Mouse (Mus musculus) adrenal gland, adult 8-10 months (tissue): ENCODE measurements at regions not wholly inside any gene's neighbourhood (a gene's known extent, or its start where the extent isn't known, plus 50 kb on each side); places are given as distances from the start of the nearest gene placed in this dataset.

Experiments
- DNase-seq: peaks from one replicate; pipeline ENCODE4 v3.0.0; 2022

GRCm38 (mm10) chr13:84023021-84023420 is 199.1 kb upstream of the Tmem161b start:
- no peak for DNase-seq

DNA sequence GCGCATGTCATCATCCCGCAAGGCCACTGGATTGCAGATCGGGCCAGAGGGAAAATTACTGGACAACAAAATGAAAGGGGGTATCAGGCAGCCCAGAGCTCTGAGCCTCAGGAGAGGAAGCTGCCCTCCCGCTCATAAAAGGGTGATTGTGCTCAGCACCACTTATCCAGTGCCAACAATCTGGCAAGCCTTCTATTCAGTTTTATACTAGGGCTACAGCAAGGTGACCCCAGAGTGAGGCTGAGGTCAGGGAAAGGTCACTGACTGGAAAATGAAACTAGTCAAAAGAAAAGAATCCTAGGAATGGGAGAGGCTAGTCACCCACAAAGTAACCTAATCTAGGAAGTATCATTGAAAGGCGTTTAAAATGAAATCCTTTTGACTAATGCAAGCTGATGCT is 198.5 kb upstream of the Tmem161b start:
- no peak for DNase-seq

DNA sequence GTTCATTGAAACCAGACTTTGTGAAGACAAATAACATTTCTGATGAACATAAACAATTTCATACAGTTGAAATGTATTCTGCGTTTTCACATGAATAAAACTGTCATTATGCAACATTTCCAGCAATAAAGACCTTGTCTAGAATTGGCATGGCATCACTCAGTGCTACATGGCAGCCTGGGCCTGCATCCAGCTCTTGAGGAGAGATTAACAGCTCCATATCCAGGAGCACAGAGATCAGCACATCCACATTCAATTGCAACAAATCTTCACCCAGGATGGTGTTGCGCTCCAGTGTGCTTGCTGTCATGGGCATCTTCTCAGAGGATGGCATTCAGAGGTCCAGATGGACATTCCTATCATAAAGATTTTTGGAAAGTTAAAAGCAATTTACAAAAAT is 196.7 kb upstream of the Tmem161b start:
- no peak for DNase-seq

GRCm38 (mm10) chr13:84047736-84048135 is 174.4 kb upstream of the Tmem161b start:
- DNase-seq, result no peak

- no peak for DNase-seq
Measured at GRCm38 (mm10) chr13:84052221-84052620, 169.9 kb upstream of the Tmem161b start.

DNA sequence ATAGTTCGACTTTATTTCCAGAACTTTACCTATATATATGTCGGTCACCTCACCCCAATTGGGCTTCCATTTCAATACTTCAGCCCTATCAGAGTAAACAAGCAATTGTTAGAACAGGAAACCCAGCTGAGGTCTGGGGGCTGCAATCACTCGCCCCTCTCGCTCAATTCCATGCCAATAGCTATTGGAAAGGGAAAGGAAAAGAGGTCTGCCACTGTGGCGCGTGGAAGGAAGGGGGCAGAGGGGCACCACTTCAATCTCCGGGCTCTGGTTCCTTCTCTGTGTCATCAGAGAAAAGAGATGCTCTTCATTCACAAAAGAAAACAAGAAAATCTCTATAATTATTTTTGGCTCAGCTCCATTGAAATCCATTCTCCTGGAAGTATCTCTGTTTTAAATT is 167.1 kb upstream of the Tmem161b start:
- DNase-seq, result no peak

DNA sequence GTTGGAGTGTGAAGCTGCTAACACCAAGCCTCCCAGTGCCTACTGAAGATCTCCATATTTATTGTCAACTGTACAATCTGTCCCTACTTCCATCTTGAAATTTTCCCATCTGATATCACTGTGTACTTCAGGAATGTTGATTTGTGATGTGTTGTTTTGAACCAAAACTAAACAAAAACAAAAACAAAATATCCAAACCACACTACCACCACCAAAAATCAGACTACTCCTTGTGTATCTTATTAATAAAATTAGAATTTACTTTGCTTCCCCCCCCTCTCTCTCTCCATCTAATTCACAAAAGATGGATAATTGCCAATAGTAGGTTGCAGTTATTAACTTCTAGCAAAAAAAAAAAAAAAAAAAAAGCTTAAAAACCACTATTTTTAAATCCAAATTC is 166.5 kb upstream of the Tmem161b start:
- DNase-seq, result no peak

DNA sequence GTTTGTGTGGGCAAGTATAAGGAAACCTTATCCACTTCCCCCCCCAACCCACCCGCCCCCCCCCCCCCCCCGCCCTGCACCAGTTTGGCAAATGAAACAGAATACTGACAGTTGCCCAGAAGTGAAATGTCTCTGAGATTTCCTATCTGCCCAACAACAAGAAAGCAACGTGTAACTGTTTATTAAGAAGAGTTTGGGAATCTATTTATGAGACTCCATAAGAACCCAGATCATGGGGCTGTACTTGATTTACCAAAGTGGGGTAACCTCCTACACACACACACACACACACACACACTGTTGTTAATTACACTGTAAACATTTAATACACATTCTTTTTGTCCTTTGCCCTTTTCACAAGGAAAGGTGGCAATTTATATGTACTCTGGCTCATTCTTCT is 165.6 kb upstream of the Tmem161b start:
- DNase-seq, result no peak

- no peak for DNase-seq
Measured at GRCm38 (mm10) chr13:84056998-84057397, 165.1 kb upstream of the Tmem161b start.

GRCm38 (mm10) chr13:84057456-84057855 is 164.6 kb upstream of the Tmem161b start:
- DNase-seq, result no peak

GRCm38 (mm10) chr13:84058251-84058650 is 163.8 kb upstream of the Tmem161b start:
- DNase-seq, result no peak

DNA sequence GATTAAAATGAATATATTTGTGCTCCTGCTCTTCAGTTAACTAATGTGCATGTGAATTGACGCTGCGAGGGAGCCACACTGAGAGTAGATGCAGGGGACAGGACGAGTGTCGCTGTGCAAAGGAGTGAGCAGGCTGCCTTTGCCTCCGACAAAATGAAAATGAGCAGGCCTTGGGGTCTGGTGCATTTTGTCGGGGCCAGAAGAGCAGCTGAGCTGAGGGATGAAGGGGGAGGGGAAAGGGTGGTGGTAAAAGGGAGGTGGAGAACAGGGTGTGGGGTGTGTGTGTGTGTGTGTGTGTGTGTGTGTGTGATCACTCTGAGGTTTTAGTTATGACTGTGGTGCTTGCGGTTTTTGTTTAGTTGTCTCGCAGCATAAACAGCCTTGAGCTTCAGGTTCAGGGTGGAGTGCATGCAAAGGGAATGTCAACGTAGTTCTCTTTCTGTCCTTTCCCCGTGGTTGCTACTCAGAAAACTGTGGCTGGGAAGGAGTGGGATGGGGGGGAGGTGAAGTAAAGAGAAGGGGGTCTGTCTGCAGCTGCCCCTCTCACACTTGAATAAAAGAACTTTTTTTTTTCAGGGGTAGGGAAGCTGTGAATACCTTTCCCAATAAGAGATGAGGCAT is 163.0 kb upstream of the Tmem161b start:
- no peak for DNase-seq

DNA sequence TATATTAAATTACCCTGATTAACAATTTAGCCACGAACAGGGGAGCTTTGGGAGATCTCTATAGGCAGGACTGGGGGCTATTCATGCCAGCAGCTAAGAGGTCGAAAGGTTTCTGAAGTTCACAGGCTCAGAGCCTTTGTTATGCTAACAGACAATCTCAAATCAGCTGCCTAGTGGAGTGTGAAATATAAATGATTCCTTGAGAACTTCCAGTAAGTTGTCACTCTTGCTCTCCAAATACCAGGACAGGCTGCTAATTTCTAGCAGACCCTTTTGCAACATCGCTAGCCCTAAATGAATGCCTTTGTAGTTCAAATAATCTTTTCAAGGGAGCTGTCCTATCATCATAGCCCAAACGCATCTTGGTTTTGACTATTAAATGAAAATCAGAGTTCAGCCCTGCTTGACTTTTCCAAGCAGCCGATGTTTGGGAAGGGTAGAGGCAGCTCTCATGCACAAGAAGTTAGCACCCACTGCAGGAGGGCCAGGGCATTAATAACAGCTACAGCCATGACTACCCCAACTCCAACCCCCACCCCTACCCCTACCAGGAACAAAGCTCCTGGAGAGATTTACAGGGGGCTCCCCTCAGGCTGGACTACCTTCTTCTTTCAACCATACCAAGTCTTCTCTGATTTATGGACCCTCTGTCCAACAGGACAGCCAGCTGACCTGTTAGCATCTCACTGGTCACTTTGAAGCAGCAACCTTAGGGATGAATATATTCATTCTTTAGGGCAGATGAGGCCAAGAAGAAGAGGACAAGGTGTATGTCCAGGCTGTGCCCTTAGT is 162.2 kb upstream of the Tmem161b start:
- DNase-seq, result no peak

DNA sequence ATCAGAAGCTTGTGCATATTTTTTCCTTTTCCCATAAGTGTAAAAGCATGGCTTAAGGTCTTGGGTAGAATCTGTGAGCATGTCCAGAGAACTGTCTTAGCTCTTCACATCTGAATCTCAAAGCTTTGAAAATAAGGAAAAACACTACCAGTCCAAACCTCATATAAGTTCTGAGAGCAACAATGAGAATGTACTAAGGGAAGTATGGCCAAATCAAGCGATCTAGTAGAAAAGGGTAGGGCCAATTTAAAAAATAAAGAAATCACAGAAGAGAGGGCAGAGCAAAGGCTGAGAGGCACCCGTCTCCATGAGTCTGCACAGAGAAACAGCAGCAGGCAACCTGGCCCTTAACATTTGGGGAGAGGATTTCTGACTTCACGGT is 161.7 kb upstream of the Tmem161b start:
- DNase-seq, result no peak

DNA sequence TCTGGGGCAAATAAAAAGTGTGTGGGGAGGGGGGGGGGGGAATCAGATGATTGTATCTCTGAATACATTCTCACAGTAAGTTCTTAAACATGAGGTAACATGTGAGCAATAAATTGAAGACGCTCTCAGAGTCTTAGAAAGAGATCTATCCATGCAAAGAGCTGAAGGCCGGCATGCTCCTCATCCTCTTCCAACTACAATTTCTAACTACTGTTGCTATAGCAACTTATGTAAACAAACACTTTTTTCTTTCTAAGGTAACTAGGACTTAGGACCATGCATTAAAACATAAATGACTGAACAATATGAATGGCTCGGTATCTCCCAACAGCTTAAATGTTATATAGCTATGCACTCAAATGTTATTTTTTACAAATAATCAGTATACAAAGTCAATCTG is 161.2 kb upstream of the Tmem161b start:
- DNase-seq, result no peak

- no peak for DNase-seq
Measured at GRCm38 (mm10) chr13:84061820-84062480, 160.1 kb upstream of the Tmem161b start.

GRCm38 (mm10) chr13:84062616-84063015 is 159.5 kb upstream of the Tmem161b start:
- DNase-seq, result no peak

GRCm38 (mm10) chr13:84063406-84063805 is 158.7 kb upstream of the Tmem161b start:
- no peak for DNase-seq

GRCm38 (mm10) chr13:84064291-84064940 is 157.7 kb upstream of the Tmem161b start:
- DNase-seq, result no peak

GRCm38 (mm10) chr13:84065256-84065898 is 156.7 kb upstream of the Tmem161b start:
- DNase-seq, result no peak

- DNase-seq, result no peak
Measured at GRCm38 (mm10) chr13:84066211-84066959, 155.7 kb upstream of the Tmem161b start.
